Mouse (Mus musculus) kidney, embryonic 14.5 days (tissue): ENCODE results near the gene Zc3h4. TPM values are rescaled to one million over a fixed set of nuclear protein-coding genes. Genes with fewer than 3 reads are reported as not detected.

Experiments used
- ATAC-seq: fragments of 200-750 bp; cut with Nextera tagmentation; 2 replicates; pipeline ENCODE4 v1.8.0; 2017; ENCODE audit warnings: moderate number of reproducible peaks, mild to moderate bottlenecking, moderate TSS enrichment, moderate library complexity; ENCODE audit not compliant: low FRiP score, low TSS enrichment
- H3K27ac ChIP-seq: fragments of 300-500 bp; sonication (generic); 2 replicates; pipeline ENCODE4 v1.5.1; 2014; ENCODE audit warnings: low read depth, mild to moderate bottlenecking, low read length, moderate library complexity, mixed read lengths
- H3K27me3 ChIP-seq: fragments of 300-500 bp; sonication (generic); 2 replicates; pipeline ENCODE4 v1.6.1; 2014; ENCODE audit warnings: mild to moderate bottlenecking, low read length; ENCODE audit not compliant: control insufficient read depth, insufficient read depth
- H3K36me3 ChIP-seq: fragments of 300-500 bp; sonication (generic); 2 replicates; pipeline ENCODE4 v1.6.1; 2014; ENCODE audit warnings: low read length, mixed read lengths; ENCODE audit not compliant: control insufficient read depth, insufficient read depth
- H3K4me1 ChIP-seq: fragments of 300-500 bp; sonication (generic); 2 replicates; pipeline ENCODE4 v1.6.1; 2014; ENCODE audit warnings: low read length, mixed read lengths; ENCODE audit not compliant: control insufficient read depth, insufficient read depth
- H3K4me2 ChIP-seq: fragments of 300-500 bp; sonication (generic); replicated peaks from 2 replicates; pipeline ENCODE4 v1.6.1; 2014; ENCODE audit warnings: low read depth, mild to moderate bottlenecking, low read length
- H3K4me3 ChIP-seq: fragments of 300-500 bp; sonication (generic); 2 replicates; pipeline ENCODE4 v1.5.1; 2014; ENCODE audit warnings: mild to moderate bottlenecking, low read length
- H3K9ac ChIP-seq: fragments of 300-500 bp; sonication (generic); 2 replicates; pipeline ENCODE4 v1.6.1; 2014; ENCODE audit warnings: low read depth, mild to moderate bottlenecking, low read length, moderate library complexity
- H3K9me3 ChIP-seq: fragments of 300-500 bp; sonication (generic); 2 replicates; pipeline ENCODE4 v1.6.1; 2016; ENCODE audit warnings: low read length; ENCODE audit not compliant: control insufficient read depth
- WGBS: fragments of 180-500 bp; shearing (Covaris S2); extraction: QIAGEN DNeasy Blood & Tissue Kit; methylation state at CpG from one replicate; pipeline ENCODE4 v1.1.7; 2014; 5-methylcytosine and 5-hydroxymethylcytosine counted together
- polyA plus RNA-seq: library from polyadenylated mRNA; unstranded; fragments of >200 nt; fragmentation: Nextera tagmentation; extraction: Ambion mirVana; gene quantifications from 2 replicates; pipeline ENCODE4 v1.2.1, GENCODE M21; 2014

Gene Zc3h4
- polyA plus RNA-seq, 1 experiment from 2014 or later = 23.6 TPM

GRCm38 (mm10) chr7:16475764-16476599 lies 75.3 kb downstream of the Zc3h4 start:
- H3K9me3 ChIP-seq = no peaks in the 10 kb centered on the region
- no peaks in the 10 kb centered on the region for H3K36me3 ChIP-seq
- H3K27ac ChIP-seq = no peak overlapping the region
- ATAC-seq = no peak
- H3K4me1 ChIP-seq = peaks cover 16% of the 10 kb centered on the region; the same call in 1 of the 2 replicates
- H3K4me3 ChIP-seq = peak overlapping the region; percentile 36
- H3K27me3 ChIP-seq = peaks cover 57% of the 10 kb centered on the region
- peak overlapping the region; percentile 57 for H3K4me2 ChIP-seq
- 1% methylated on average over 51 of the region's 59 CpGs for WGBS
- peak overlapping the region; percentile 4; the same call in 1 of the 2 replicates for H3K9ac ChIP-seq

- Histone ChIP-seq H3K27me3 (peaks cover 57% of the 10 kb centered on the region), H3K9ac (peak overlapping the region; percentile 4; the same call in 1 of the 2 replicates), H3K27ac (no peak overlapping the region), H3K4me3 (peak overlapping the region; percentile 36), H3K9me3 (no peaks in the 10 kb centered on the region), H3K4me2 (peak overlapping the region; percentile 57), H3K36me3 (no peaks in the 10 kb centered on the region), H3K4me1 (peaks cover 16% of the 10 kb centered on the region; the same call in 1 of the 2 replicates)
- 2% methylated on average over 34 of the region's 34 CpGs for WGBS
- 0 out of 2 replicates have a peak, but pooled peaks have one; percentile 38 for ATAC-seq
These were observed 75.9 kb downstream of the Zc3h4 start for GRCm38 (mm10) chr7:16476600-16476989.

- H3K4me2 ChIP-seq = peak within 1 kb of the TSS; percentile 57
- ATAC-seq = no peak
- H3K27me3 ChIP-seq = peaks cover 50% of the 10 kb centered on the region
- H3K36me3 ChIP-seq = no peaks in the 10 kb centered on the region
- 84% methylated on average over 8 of the region's 8 CpGs for WGBS
- H3K27ac ChIP-seq = no peak within 1 kb of the TSS
- H3K9me3 ChIP-seq = no peaks in the 10 kb centered on the region
- peak within 1 kb of the TSS; percentile 36 for H3K4me3 ChIP-seq
- H3K4me1 ChIP-seq = peaks cover 16% of the 10 kb centered on the region; the same call in 1 of the 2 replicates
- H3K9ac ChIP-seq = peak within 1 kb of the TSS; percentile 4; the same call in 1 of the 2 replicates
These were observed 76.9 kb downstream of the Zc3h4 start, which contains the start of gene Npas1 for GRCm38 (mm10) chr7:16477628-16478027. Npas1 (minus strand) TSS chr7:16477728.

Other genes with a start within 250 kb of the Zc3h4 start
- 26.1 and 28.0 TPM in 2 replicates for gene Meis3, start 225.8 kb upstream of the Zc3h4 start, polyA plus RNA-seq
- gene Dhx34, start 178.9 kb upstream of the Zc3h4 start, polyA plus RNA-seq = 8.5 and 13.0 TPM in 2 replicates
- gene C5ar2, start 156.8 kb upstream of the Zc3h4 start, polyA plus RNA-seq = 0.05 and 0.09 TPM in 2 replicates
- 1.2 and 1.8 TPM in 2 replicates for gene C5ar1, start 141.4 kb upstream of the Zc3h4 start, polyA plus RNA-seq
- gene Inafm1, start 127.3 kb upstream of the Zc3h4 start, polyA plus RNA-seq = 19.3 and 19.8 TPM in 2 replicates
- gene Ccdc9, start 114.1 kb upstream of the Zc3h4 start, polyA plus RNA-seq = 24.6 and 28.3 TPM in 2 replicates
- 8.6 and 13.8 TPM in 2 replicates for gene Bbc3, start 92.5 kb upstream of the Zc3h4 start, polyA plus RNA-seq
- 241 and 323 TPM in 2 replicates for gene Sae1, start 13.1 kb upstream of the Zc3h4 start, polyA plus RNA-seq
- 56.0 TPM in 2 replicates for gene Tmem160, start 51.9 kb downstream of the Zc3h4 start, polyA plus RNA-seq
- gene Npas1, start 76.8 kb downstream of the Zc3h4 start, polyA plus RNA-seq = 0.13 TPM in 1 of 2 replicates, not detected in the other
- gene Arhgap35, start 214.1 kb downstream of the Zc3h4 start, polyA plus RNA-seq = 12.6 and 26.6 TPM in 2 replicates